Mouse (Mus musculus) embryonic facial prominence, embryonic 10.5 days (tissue): ENCODE measurements around the gene Ly6g6f. TPM values are rescaled to one million over a fixed set of nuclear protein-coding genes. Genes with fewer than 3 reads are reported as not detected.
A peak's percentile ranks its signal among the peaks of the same experiment; 100 is the strongest.

ENCODE experiments used
- DNase-seq: peaks from one replicate; pipeline ENCODE4 v3.0.0-alpha.2; 2017; ENCODE audit warnings: low spot score
- H3K27ac ChIP-seq: fragments of 300-500 bp; sonication (generic); replicated peaks from 2 replicates; pipeline ENCODE4 v1.5.1; 2016; ENCODE audit warnings: mild to moderate bottlenecking
- H3K27me3 ChIP-seq: fragments of 300-500 bp; sonication (generic); replicated peaks from 2 replicates; pipeline ENCODE4 v1.6.1; 2016; ENCODE audit warnings: low read depth, mild to moderate bottlenecking; ENCODE audit not compliant: poor library complexity, severe bottlenecking
- H3K36me3 ChIP-seq: fragments of 300-500 bp; sonication (generic); replicated peaks from 2 replicates; pipeline ENCODE4 v1.6.1; 2016; ENCODE audit warnings: mild to moderate bottlenecking, moderate library complexity
- H3K4me1 ChIP-seq: fragments of 300-500 bp; sonication (generic); 2 replicates; pipeline ENCODE4 v1.6.1; 2016
- H3K4me3 ChIP-seq: fragments of 300-500 bp; sonication (generic); 2 replicates; pipeline ENCODE4 v1.5.1; 2016; ENCODE audit warnings: mild to moderate bottlenecking, moderate library complexity
- H3K9me3 ChIP-seq: fragments of 300-500 bp; sonication (generic); 2 replicates; pipeline ENCODE4 v1.6.1; 2016; ENCODE audit warnings: mild to moderate bottlenecking
- WGBS: fragments of 180-500 bp; shearing (Covaris S2); methylation state at CpG from one replicate; pipeline ENCODE4 v1.1.7; 2016; 5-methylcytosine and 5-hydroxymethylcytosine counted together
- polyA plus RNA-seq: library from polyadenylated mRNA; unstranded; fragments of >200 nt; fragmentation: Nextera tagmentation; extraction: Ambion mirVana; gene quantifications from 2 replicates; pipeline ENCODE4 v1.2.1, GENCODE M21; 2016

Gene Ly6g6f
- polyA plus RNA-seq, 1 experiment from 2014 or later: 0.51 TPM

GRCm38 (mm10) chr17:35083929-35084497 lies 1.4 kb downstream of the Ly6g6f start:
- Histone ChIP-seq H3K9me3 (no peaks in the 10 kb centered on the region), H3K27me3 (peaks cover 16% of the 10 kb centered on the region; the same call in 1 of the 2 replicates), H3K4me1 (no peaks in the 10 kb centered on the region), H3K36me3 (no peaks in the 10 kb centered on the region), H3K4me3 (no peak overlapping the region), H3K27ac (no peak overlapping the region)
- no peak for DNase-seq
- 86% methylated on average over 3 of the region's 3 CpGs for WGBS

- DNase-seq: no peak
- WGBS: 84% methylated on average over 16 of the region's 16 CpGs
- H3K4me1 ChIP-seq: peaks cover 3% of the 10 kb centered on the region
- no peaks in the 10 kb centered on the region for H3K9me3 ChIP-seq
- H3K4me3 ChIP-seq: no peak overlapping the region
- H3K36me3 ChIP-seq: no peaks in the 10 kb centered on the region
- peaks cover 20% of the 10 kb centered on the region for H3K27me3 ChIP-seq
- H3K27ac ChIP-seq: peak overlapping the region; percentile 32; the same call in 1 of the 2 replicates
Observed at GRCm38 (mm10) chr17:35082841-35083576, 2.4 kb downstream of the Ly6g6f start.

GRCm38 (mm10) chr17:35080710-35081109 lies 4.7 kb downstream of the Ly6g6f start:
- no peaks in the 10 kb centered on the region for H3K36me3 ChIP-seq
- H3K27ac ChIP-seq: no peak overlapping the region
- H3K4me1 ChIP-seq: peaks cover 26% of the 10 kb centered on the region
- DNase-seq: no peak
- WGBS: 69% methylated on average over 4 of the region's 4 CpGs
- peaks cover 40% of the 10 kb centered on the region for H3K27me3 ChIP-seq
- no peak overlapping the region for H3K4me3 ChIP-seq
- no peaks in the 10 kb centered on the region for H3K9me3 ChIP-seq

GRCm38 (mm10) chr17:35080248-35080647 lies 5.2 kb downstream of the Ly6g6f start:
- WGBS: 67% methylated on average over 6 of the region's 6 CpGs

GRCm38 (mm10) chr17:35079778-35080177 lies 5.6 kb downstream of the Ly6g6f start:
- Histone ChIP-seq H3K4me1 (peaks cover 26% of the 10 kb centered on the region), H3K27me3 (peaks cover 42% of the 10 kb centered on the region), H3K4me3 (no peak overlapping the region), H3K9me3 (no peaks in the 10 kb centered on the region), H3K27ac (no peak overlapping the region), H3K36me3 (no peaks in the 10 kb centered on the region)
- no peak for DNase-seq
- 73% methylated on average over 9 of the region's 9 CpGs for WGBS

More at GRCm38 (mm10) chr17:35080248-35080647, 5.2 kb downstream of the Ly6g6f start:
- Histone ChIP-seq H3K27ac (no peak overlapping the region), H3K4me3 (no peak overlapping the region), H3K27me3 (peaks cover 42% of the 10 kb centered on the region), H3K4me1 (peaks cover 26% of the 10 kb centered on the region), H3K9me3 (no peaks in the 10 kb centered on the region), H3K36me3 (no peaks in the 10 kb centered on the region)
- DNase-seq: no peak

GRCm38 (mm10) chr17:35077786-35078233 lies 7.6 kb downstream of the Ly6g6f start, which contains the start of gene Ly6g6d:
Gene Ly6g6d, minus strand, starts transcription at chr17:35078065.
- Histone ChIP-seq H3K4me3 (peak within 1 kb of the TSS; percentile 43), H3K27ac (peak within 1 kb of the TSS; percentile 60)
- WGBS: 9% methylated on average over 14 of the region's 14 CpGs

GRCm38 (mm10) chr17:35077285-35077684 lies 8.1 kb downstream of the Ly6g6f start:
- Histone ChIP-seq H3K4me1 (peaks cover 32% of the 10 kb centered on the region), H3K27ac (peak overlapping the region; percentile 60), H3K9me3 (no peaks in the 10 kb centered on the region), H3K36me3 (no peaks in the 10 kb centered on the region), H3K27me3 (peaks cover 42% of the 10 kb centered on the region), H3K4me3 (peak overlapping the region; percentile 43)
- WGBS: 45% methylated on average over 2 of the region's 2 CpGs
- DNase-seq: no peak

More at GRCm38 (mm10) chr17:35077786-35078233, 7.6 kb downstream of the Ly6g6f start, which contains the start of gene Ly6g6d:
- peaks cover 42% of the 10 kb centered on the region for H3K27me3 ChIP-seq
- no peaks in the 10 kb centered on the region for H3K36me3 ChIP-seq
- H3K9me3 ChIP-seq: no peaks in the 10 kb centered on the region
- peak; percentile 40 for DNase-seq
- peaks cover 32% of the 10 kb centered on the region for H3K4me1 ChIP-seq

GRCm38 (mm10) chr17:35076507-35077176 lies 8.8 kb downstream of the Ly6g6f start, which contains the start of gene Ly6g6e:
Gene Ly6g6e, plus strand, starts transcription at chr17:35076902.
- no peaks in the 10 kb centered on the region for H3K9me3 ChIP-seq
- no peaks in the 10 kb centered on the region for H3K36me3 ChIP-seq
- WGBS: 18% methylated on average over 10 of the region's 10 CpGs
- DNase-seq: no peak
- H3K27me3 ChIP-seq: peaks cover 42% of the 10 kb centered on the region
- H3K4me3 ChIP-seq: peak within 1 kb of the TSS; percentile 43
- H3K4me1 ChIP-seq: peaks cover 32% of the 10 kb centered on the region
- H3K27ac ChIP-seq: peak within 1 kb of the TSS; percentile 60

- no peaks in the 10 kb centered on the region for H3K36me3 ChIP-seq
- no peaks in the 10 kb centered on the region for H3K9me3 ChIP-seq
- no peak for DNase-seq
- WGBS: 49% methylated on average over 17 of the region's 17 CpGs
- H3K27ac ChIP-seq: no peak overlapping the region
- H3K27me3 ChIP-seq: peaks cover 31% of the 10 kb centered on the region
- H3K4me3 ChIP-seq: no peak overlapping the region
- H3K4me1 ChIP-seq: peaks cover 36% of the 10 kb centered on the region
Observed at GRCm38 (mm10) chr17:35074097-35074496, 11.3 kb downstream of the Ly6g6f start.

- peaks cover 17% of the 10 kb centered on the region for H3K4me1 ChIP-seq
- H3K4me3 ChIP-seq: no peak overlapping the region
- no peak for DNase-seq
- 78% methylated on average over 9 of the region's 9 CpGs for WGBS
- H3K9me3 ChIP-seq: no peaks in the 10 kb centered on the region
- no peak overlapping the region for H3K27ac ChIP-seq
- H3K27me3 ChIP-seq: peaks cover 39% of the 10 kb centered on the region
- no peaks in the 10 kb centered on the region for H3K36me3 ChIP-seq
Observed at GRCm38 (mm10) chr17:35071454-35071853, 14.0 kb downstream of the Ly6g6f start.

GRCm38 (mm10) chr17:35070556-35071229 lies 14.7 kb downstream of the Ly6g6f start:
- 51% methylated on average over 6 of the region's 6 CpGs for WGBS

More at GRCm38 (mm10) chr17:35070556-35071229, 14.7 kb downstream of the Ly6g6f start:
- no peak for DNase-seq
- H3K36me3 ChIP-seq: no peaks in the 10 kb centered on the region
- H3K4me1 ChIP-seq: peaks cover 14% of the 10 kb centered on the region
- H3K9me3 ChIP-seq: no peaks in the 10 kb centered on the region
- H3K27ac ChIP-seq: no peak overlapping the region
- peaks cover 41% of the 10 kb centered on the region for H3K27me3 ChIP-seq
- H3K4me3 ChIP-seq: no peak overlapping the region
